Mouse (Mus musculus) cortical plate, adult 2 months (tissue): ENCODE measurements at regions not wholly inside any gene's neighbourhood (a gene's known extent, or its start where the extent isn't known, plus 50 kb on each side); places are given as distances from the start of the nearest gene placed in this dataset.

Source experiments
- H3K27ac ChIP-seq: fragments of 200-500 bp; 2 replicates; pipeline ENCODE4 v1.5.1; 2012; ENCODE audit warnings: low read length, control low read depth, inconsistent platforms; ENCODE audit not compliant: insufficient read depth
- H3K4me1 ChIP-seq: fragments of 200-500 bp; 2 replicates; pipeline ENCODE4 v1.6.1; 2011; ENCODE audit warnings: low read length; ENCODE audit not compliant: control insufficient read depth, insufficient read depth
- H3K4me3 ChIP-seq: fragments of 200-500 bp; 2 replicates; pipeline ENCODE4 v1.5.1; 2011; ENCODE audit warnings: mild to moderate bottlenecking, low read length, control low read depth; ENCODE audit not compliant: insufficient read depth
- CTCF ChIP-seq: fragments of 200-500 bp; IDR thresholded peaks from 2 replicates; pipeline ENCODE4 v1.5.1; 2011; ENCODE audit warnings: mild to moderate bottlenecking, control low read depth, low read length; ENCODE audit not compliant: insufficient read depth; ENCODE audit errors: extremely low read depth
- POLR2A ChIP-seq: fragments of 200-500 bp; IDR thresholded peaks from 2 replicates; pipeline ENCODE4 v1.6.1; 2011; ENCODE audit warnings: mild to moderate bottlenecking, low read length, control low read depth; ENCODE audit not compliant: insufficient read depth; ENCODE audit errors: extremely low read depth

- Histone ChIP-seq H3K27ac (no peak overlapping the region), H3K4me1 (no peaks in the 10 kb centered on the region), H3K4me3 (no peak overlapping the region)
- no peak for TF ChIP-seq CTCF
Observed at GRCm38 (mm10) chr7:136664424-136665082, 229.9 kb upstream of the Mgmt start.

GRCm38 (mm10) chr7:136665901-136666300, 228.5 kb upstream of the Mgmt start:
- Histone ChIP-seq H3K4me1 (no peaks in the 10 kb centered on the region), H3K27ac (no peak overlapping the region), H3K4me3 (no peak overlapping the region)
- no peak for TF ChIP-seq CTCF
- TF ChIP-seq POLR2A, result no peak

- no peak for TF ChIP-seq CTCF
- H3K27ac ChIP-seq, result no peak overlapping the region
- no peak overlapping the region for H3K4me3 ChIP-seq
- no peaks in the 10 kb centered on the region for H3K4me1 ChIP-seq
Observed at GRCm38 (mm10) chr7:136666707-136667106, 227.7 kb upstream of the Mgmt start.

- H3K4me1 ChIP-seq, result no peaks in the 10 kb centered on the region
- H3K4me3 ChIP-seq, result no peak overlapping the region
- TF ChIP-seq POLR2A (no peak), CTCF (no peak)
- H3K27ac ChIP-seq, result no peak overlapping the region
Observed at GRCm38 (mm10) chr7:136670675-136671074, 223.7 kb upstream of the Mgmt start.

GRCm38 (mm10) chr7:136674159-136674558, 220.3 kb upstream of the Mgmt start:
- Histone ChIP-seq H3K4me3 (no peak overlapping the region), H3K27ac (no peak overlapping the region), H3K4me1 (no peaks in the 10 kb centered on the region)
- TF ChIP-seq POLR2A, result no peak
- no peak for TF ChIP-seq CTCF

DNA sequence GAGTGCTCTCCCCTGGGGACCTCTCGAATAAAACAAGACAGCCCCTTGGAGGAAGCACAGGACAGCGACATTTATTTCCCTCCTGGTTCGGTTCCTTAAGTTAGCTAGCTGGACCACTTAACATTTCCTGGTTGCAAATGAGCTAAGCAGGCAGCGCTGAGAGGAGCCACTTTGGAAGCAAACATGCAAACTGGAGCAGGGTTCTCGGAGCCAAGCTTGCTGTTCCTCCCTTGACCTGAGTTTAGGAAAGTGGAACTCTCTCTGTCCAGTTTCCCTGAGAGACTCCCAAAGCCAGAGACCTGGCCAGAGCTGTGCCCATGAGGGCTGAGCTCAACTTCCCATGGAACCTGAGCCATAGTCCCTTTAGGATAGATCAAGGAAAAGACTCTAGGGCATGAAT, 219.4 kb upstream of the Mgmt start:
- H3K4me1 ChIP-seq, result no peaks in the 10 kb centered on the region
- no peak overlapping the region for H3K4me3 ChIP-seq
- TF ChIP-seq CTCF (no peak), POLR2A (no peak)
- no peak overlapping the region for H3K27ac ChIP-seq

GRCm38 (mm10) chr7:136676104-136676503, 218.3 kb upstream of the Mgmt start:
- TF ChIP-seq CTCF (no peak), POLR2A (no peak)
- Histone ChIP-seq H3K4me3 (no peak overlapping the region), H3K4me1 (no peaks in the 10 kb centered on the region), H3K27ac (no peak overlapping the region)

GRCm38 (mm10) chr7:136676987-136677545, 217.3 kb upstream of the Mgmt start:
- H3K4me1 ChIP-seq, result no peaks in the 10 kb centered on the region
- H3K27ac ChIP-seq, result no peak overlapping the region
- TF ChIP-seq POLR2A, result no peak
- TF ChIP-seq CTCF, result no peak
- no peak overlapping the region for H3K4me3 ChIP-seq

GRCm38 (mm10) chr7:136689579-136689978, 204.8 kb upstream of the Mgmt start:
- H3K4me3 ChIP-seq, result no peak overlapping the region
- no peak overlapping the region for H3K27ac ChIP-seq
- TF ChIP-seq POLR2A (no peak), CTCF (no peak)
- H3K4me1 ChIP-seq, result no peaks in the 10 kb centered on the region

DNA sequence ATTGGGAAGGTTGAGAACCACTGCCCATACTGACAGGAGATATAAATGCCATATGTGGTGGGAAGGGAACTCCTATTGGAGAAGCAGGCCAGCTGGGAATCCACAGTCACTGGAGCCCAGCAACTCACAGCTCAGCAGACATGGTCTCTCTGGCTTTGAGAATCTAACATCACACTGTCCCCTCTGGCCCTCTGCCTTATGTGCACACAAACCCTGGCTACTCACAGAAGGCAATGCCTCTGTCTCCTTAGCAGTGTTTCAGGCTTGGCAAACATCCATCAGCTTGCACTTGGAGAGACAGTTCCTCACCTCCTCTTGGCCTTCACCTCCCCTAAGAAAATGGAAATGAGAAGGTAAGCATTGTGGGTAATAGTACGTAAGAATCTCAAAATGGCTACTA, 188.2 kb upstream of the Mgmt start:
- H3K4me3 ChIP-seq, result no peak overlapping the region
- H3K27ac ChIP-seq, result no peak overlapping the region
- H3K4me1 ChIP-seq, result no peaks in the 10 kb centered on the region
- TF ChIP-seq POLR2A (no peak), CTCF (no peak)
